Mouse (Mus musculus) olfactory bulb, adult 2 months (tissue): ENCODE measurements around the gene Cyp11a1.

Source experiments
- CTCF ChIP-seq: fragments of 200-500 bp; IDR thresholded peaks from 2 replicates; pipeline ENCODE4 v1.5.1; 2012; ENCODE audit warnings: low read depth, mild to moderate bottlenecking, low read length, moderate library complexity; ENCODE audit not compliant: insufficient read depth
- POLR2A ChIP-seq: fragments of 200-500 bp; IDR thresholded peaks from 2 replicates; pipeline ENCODE4 v1.6.1; 2012; ENCODE audit warnings: mild to moderate bottlenecking, low read depth, low read length, moderate library complexity; ENCODE audit not compliant: insufficient read depth

- TF ChIP-seq POLR2A (no peak), CTCF (no peak)
Measured at GRCm38 (mm10) chr9:57974221-57974620, 32.0 kb upstream of the Cyp11a1 start.
